Mouse (Mus musculus) 3134 (cell line): ENCODE measurements around the gene Bloc1s5.
"Not testable (repeated sequence)": the region's sequence is repeated elsewhere in the genome, so short reads cannot be mapped to it uniquely, and the experiment has no call there.

ENCODE experiments used
- DNase-seq: peaks from one replicate; pipeline ENCODE4 v3.0.0-alpha.2; 2011; ENCODE audit warnings: low spot score; ENCODE audit not compliant: insufficient read length; ENCODE audit errors: extremely low read depth

Bloc1s5 gene

DNA sequence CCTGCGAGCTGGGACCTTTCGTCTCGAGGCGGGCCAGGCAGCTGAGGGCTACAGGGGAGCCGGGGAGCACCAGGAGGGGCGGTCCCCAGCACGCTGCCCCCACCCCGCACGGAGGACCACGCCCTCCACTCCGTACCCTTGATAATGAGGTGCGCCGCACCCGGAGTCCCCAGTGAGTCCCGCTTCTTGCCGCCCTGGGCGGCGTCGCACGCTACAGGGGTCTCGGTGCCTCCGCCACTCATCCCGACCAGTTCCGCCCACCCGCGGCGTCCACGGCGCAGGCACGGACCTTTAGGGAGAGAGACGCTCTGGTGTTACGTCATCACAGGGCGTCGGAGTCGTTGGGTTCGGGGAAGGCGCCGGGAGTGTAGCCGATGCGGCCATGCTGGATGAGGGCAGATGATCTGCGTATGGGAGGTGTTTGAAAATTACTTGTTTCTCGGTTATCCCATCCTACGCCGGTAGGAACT lies at the start of gene Bloc1s5:
Gene Bloc1s5 (minus strand): TSS at position 310 of the 470 bp plus-strand sequence.
- DNase-seq: peak; percentile 88

DNA sequence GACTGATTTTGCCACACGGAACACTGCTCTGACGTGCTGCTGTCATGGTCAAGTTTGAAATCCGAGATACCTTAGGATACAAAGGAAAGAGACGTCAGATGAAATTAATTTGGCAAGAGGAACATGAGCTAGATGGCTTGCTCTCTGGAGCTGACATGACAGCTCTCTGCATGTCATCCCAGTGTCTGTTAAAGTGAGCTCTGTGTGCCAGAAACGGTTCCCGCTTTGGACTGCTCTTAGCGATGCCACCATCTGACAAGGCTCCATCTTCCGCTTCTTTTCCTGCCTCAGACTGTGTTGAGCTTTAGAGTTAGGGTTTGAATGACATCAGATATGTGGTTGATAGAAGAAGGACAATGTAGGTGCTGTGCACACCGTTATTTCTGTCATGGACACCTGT lies 37.4 kb upstream of the Bloc1s5 start:
- no peak for DNase-seq

DNA sequence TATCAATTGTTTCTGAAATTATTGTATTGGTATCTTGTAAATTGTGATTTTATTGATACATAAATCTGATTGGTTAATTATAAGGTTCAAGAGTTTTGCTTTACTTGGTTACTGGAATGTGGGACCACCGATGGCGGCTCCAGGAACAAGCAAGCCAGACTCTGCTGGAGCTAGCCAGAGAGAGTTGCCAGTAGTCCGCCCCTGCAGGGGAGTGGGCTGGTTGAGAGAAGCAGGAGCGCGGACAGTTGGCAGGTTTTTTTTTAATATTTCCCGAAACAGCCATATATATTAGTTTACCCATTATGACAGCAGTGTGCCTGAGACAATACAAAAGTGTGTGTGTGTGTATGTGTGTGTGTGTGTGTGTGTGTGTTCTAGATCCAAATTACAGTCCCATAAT lies 36.5 kb upstream of the Bloc1s5 start:
- DNase-seq: not testable (repeated sequence)

DNA sequence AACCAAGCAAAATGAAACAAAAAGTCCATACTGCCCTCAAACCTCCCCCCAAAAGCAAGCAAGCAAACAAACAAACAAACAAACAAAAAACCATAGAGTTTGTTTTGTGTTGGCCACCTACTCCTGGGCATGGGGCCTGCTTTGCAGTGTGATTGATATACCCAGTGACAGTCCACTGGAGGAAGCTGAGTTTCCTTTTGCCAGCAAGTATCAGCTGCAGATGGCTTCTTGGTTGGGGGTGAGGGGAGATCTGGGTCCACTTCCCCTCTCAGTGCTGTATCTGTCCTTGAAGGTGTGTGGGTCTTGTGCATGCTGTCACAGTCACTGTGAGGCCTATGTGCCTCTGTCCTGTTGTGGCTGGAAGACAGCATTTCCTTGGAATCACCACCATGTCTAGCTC lies 35.1 kb upstream of the Bloc1s5 start:
- DNase-seq: no peak

DNA sequence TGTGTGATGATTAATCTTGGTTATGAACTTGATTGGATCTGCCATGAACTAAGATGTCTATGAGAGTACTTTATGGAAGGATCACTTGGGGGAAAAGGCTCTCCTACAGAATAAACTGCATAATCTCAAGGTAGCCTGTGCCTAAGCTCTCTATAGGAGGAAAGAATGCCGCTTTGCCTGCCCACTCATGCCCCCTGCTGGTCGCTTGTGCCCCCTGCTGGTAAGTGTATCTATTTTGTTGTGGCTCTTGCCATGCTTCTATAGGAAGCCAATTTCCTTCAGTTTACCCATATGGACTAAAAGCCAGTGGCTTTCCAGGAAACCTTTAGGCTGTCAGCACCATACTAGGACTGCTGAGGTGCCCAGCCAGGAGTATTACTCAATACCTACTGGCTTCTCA lies 33.6 kb upstream of the Bloc1s5 start:
- no peak for DNase-seq

DNA sequence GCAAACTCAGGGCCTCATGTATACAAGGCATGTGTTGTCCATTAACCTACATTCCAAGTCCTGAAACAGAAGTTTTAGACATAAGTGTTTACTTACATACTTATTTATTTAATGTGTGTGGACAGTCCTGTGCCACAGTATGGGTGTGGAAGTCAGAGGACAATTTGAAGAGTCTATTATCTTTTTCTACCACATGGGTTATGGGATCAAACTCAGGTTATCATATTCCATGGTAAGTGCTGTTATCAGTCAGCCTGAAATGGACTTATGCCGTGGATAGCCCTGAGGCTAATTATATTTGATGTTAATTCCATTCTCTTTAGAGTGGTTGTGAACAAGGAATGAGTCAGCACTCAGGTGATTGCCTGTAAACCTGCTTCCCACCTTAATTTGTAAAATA lies 29.8 kb upstream of the Bloc1s5 start:
- DNase-seq: no peak

DNA sequence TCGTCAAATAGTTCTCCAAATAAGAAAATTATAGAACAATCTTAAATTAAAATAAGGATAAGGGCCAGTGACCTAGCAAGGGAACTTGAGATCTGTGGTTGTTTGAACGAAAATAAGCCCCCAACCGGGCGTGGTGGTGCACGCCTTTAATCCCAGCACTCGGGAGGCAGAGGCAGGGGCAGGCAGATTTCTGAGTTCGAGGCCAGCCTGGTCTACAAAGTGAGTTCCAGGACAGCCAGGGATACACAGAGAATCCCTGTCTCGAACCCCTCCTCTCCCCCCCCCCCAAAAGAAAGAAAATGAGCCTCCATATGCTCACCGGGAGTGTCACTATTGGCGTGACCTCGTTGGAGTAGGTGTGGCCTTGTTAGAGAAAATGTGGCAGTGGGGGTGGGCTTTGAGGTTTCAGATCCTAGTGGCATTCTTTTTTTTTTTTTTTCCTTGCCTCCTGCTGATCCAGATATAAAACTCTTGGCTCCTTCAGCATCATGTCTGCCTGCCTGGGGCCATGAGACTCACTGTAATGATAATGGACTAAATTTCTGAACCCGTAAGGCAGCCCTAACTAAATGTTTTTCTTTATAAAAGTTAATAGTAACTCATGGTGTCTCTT lies 24.7 kb upstream of the Bloc1s5 start:
- DNase-seq: no peak

DNA sequence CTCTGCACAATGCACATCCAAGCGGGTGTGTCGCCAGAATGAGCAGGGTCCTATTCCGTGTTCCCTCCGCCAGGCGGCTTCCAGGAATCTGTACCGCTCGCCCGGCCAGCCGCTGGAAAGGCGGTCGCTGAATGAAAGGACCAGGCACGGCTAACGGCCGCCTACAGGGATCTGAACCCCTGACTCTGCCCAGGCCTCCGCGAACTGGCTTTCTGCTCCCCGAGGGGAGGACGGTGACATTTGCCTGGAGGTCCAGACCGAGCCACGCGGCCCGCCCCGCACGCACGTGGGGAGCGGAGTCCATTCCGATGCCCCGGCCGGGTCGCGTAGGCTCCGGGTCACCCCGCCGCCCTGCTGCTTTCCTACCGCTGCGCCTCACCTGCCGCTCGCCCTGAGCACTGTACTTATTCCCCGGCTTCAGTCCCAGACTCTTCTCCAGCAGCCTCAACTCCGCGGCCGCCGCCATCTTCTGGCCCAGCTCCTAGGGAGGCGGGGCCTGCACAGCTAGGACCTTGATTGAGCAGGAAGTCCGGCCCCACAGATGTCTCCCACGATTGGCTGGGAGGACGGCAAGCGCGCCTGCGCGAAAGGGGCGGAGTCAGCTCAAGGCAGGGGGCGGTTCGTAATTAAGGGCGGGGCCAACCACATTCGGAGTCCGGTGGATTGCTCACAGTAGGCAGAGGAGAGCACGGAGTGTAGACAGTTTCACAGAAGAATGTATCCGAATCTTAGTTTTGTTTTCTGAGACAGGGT lies 23.8 kb upstream of the Bloc1s5 start, which contains the start of gene Eef1e1:
Gene Eef1e1 (minus strand): TSS at position 531 of the 753 bp plus-strand sequence.
- DNase-seq: peak; percentile 96

DNA sequence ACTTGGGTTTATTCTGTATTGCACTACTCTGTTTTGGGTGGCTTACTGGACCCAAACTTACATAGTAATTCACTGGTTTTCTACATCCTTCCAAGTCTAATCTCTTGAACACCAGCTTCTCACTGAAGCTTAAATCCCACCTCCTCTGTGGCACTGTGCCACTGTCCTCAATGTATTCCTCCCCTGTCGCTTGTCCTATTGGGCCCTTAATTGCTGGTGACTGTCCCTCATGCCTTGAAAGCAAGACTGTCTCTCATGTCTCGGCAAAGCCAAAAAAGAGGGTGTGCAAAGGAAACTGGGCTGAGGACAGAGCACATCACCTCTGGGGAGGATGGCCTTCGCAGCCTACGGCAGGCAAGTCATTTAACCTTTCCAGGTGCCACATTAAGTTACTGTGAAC lies 23.0 kb upstream of the Bloc1s5 start:
- no peak for DNase-seq

DNA sequence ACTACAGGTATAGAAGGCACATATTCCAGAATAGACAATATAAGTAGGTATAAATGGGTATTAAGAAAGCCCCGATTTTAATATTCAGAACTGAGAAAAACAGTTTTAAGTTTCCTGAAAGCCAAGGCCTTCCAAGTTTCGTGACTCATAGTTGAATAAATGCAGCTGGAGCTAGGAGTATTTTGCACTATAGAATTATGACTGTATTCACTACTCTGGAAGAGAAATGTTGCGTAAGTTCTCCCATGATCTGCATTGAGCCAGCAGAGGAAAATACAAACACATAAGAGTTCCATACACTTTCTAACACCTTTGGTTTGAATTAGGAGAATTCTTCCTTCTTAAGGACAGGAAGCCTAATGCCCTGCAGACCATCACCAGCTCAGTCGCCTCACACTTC lies 15.4 kb upstream of the Bloc1s5 start:
- no peak for DNase-seq

DNA sequence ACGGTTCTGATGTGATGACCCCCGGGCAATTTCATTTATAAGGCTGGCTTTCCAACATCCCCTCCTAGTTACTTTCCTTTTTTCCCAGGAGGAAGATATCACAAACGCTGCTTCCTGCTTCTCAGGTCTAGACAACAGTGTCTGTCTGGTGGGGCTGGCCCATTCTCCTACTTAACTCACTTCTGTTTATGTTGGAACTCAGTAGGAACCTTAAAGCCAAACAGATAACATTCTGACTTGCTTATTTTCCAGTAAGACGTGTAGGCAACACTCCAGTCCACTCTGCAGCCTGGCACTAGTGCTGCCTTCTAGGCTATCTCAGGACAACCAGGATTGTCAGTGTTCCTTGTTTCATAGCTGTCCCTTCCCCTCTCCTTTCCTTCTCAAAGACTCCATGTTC lies 14.2 kb upstream of the Bloc1s5 start:
- DNase-seq: no peak

DNA sequence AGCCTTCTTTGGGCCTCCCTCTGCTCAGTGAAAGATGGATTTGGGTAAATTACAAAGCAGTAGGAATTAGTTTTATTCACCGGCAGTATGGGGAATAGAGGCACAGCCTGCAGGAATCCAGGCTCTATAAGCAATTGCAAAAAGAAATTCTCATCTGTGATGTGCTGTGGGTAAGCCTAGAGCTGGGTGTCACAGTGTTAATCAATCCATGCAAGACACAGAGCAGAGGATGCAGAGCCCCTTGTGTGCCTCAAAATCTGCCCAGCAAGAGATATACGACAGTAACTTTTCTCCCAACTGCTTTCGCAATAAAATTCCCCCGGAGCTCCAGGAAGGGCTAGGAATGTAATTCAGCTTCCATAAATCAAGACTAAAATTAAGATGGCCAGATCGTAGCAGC lies 6.5 kb upstream of the Bloc1s5 start:
- no peak for DNase-seq

DNA sequence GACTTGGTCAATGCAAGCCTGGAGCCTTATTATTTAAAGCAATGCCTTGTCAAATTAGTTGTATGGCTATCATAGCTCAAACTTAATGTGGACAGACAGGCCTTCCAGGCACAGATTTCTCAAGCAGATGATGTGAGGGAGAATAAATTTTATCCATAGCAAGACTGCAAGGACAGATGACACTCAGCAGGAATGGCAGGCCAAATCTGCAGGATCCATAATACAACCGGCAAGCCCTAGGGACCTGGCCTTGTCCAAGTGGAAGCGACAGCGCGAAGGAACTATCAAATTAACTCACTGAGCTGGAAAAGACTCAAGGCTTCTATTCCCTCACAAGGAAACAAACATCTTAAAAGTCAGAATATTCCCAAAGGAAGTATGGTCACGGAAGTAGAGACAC lies 6.1 kb upstream of the Bloc1s5 start:
- no peak for DNase-seq

DNA sequence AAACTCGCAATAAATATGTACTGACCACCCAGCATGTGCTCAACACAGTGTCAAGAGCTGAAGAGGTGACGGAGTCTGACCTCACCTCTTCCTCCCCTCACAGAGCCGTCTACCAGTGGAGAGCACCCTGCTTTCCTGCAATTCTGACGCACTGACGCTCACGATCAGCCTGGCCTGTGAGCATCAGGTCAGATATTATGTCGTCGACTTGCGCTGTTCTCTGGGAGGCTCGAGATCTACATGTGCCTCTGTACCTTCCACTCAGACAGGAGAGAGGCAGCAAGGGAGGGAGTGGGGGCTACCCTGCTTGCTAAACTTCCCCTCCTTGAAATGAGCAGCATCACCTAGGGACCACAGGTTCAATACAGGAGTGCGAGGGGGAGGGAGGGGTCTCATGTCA lies 3.8 kb upstream of the Bloc1s5 start:
- no peak for DNase-seq

DNA sequence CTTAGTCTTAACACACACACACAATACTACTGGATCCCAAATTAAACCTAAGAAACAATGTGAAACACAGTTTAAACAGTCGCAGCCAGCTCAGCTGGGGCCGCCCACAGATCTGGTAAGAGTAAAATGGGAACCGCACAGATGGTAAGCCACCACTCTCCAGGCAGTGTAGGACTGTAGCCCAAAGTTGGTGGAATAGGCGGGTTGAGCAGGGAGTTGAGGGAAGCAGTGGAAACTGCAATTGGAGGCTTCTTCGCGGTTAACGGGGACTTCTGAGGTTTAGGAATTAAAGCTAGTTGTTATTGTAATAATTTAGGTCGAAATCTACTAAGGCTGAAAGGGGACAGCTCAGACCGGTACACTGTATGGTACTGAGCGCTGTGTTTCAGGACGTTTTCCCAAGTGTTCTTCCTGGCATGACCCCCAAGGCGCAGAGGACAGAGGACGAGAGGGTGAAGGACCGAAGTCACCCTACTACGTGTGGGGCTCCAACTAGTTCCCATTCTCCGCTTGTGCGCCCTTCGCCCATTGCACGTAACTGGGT lies 581 bp downstream of the Bloc1s5 start:
- DNase-seq: no peak

DNA sequence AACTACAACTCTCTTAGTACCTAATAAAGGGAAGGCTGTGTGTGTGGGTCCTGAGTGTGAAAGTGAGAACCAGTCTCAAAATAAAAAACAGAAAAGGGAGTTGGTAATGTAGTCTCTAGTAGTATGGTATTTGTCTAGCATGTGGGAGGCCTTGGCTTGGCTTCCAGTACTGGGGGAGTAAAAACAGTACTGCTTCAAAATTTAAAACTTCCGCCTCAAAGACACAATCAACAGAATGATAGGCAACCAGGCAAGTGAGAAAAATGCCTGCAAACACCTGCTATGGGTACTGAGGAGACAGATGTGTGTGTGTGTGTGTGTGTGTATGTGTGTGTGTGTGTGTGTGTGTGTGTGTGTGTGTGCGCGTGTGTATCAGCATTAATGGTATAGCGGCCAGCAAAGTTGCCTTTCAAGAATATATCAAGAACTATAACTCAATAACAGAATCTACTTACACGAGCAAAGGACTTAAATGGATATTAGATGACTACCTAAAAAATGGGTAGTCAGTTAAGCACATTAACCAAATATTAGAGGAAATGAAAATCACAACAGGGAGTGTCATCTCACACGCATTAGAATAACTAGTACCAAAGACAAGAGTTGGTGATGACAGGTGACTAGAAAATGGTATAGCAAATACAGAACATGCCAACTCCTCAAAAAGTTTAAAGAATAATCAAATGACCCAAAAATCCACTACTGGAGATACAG lies 1.5 kb downstream of the Bloc1s5 start:
- no peak for DNase-seq

DNA sequence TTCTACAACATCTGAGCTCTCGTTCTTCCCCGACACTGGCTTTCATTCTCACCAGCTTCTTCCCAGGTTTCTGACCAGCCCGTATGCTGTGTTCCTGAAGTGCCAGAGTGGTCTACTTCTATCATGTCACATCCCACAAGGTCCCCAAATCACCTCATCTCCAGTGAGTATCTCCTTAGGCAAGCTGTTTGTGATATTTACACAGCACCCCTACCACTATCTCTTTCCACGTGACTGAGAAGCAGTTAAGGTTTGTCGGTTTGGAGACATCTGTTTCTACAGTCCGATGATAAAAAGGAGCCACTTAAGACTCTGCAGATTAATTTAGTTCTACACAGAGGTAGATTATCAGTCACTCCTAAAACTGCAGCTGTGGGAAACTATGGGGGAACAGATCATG lies 2.4 kb downstream of the Bloc1s5 start:
- DNase-seq: no peak

DNA sequence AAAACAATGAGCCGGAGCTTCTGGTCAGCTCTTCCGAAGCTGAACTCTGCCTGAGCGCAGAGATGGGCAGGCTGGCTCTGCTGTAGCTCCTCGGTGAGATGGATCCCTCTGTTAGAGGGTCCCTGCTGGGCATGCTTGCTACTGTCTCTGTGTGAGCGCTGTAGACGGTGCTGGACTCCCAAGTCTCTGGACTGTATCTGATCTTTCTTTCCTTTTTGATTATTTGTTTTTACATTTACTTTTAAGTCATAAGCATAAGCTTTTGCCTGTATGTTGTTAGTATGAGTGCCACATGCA lies 8.7 kb downstream of the Bloc1s5 start:
- no peak for DNase-seq

DNA sequence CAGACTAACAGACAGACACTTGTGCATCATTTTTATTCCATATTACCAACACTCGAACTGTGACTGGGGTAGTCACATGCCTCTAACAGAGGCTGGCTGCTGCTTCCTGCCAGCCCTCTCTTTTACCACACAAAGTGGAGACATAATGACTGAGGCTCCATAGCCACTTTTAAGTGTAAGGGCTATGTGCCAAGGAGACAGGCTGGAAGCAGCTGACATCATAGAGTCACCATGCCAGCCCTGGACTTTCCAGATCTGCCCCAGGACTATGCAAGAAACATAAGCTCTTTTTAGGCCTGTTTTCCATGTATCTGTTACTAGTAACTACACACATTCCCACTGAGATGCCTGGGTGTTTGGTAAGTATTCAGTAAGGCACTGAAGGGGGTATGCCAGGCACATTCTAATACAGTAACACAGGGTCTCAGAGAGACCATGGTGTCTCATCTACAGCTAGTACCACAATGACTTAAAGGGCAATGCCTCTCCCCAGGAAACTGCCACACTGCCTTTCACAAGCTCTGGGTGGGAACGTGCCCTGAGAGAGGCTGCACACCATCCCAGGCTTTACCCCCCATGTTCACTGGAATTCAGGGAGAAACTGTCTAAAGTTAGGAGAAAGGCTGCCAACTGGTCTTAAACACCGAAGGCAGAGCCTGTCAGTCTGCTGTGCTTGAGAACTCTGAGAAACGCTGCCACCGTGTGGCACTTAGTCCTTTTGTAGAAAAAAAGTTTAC lies 9.2 kb downstream of the Bloc1s5 start:
- DNase-seq: no peak

DNA sequence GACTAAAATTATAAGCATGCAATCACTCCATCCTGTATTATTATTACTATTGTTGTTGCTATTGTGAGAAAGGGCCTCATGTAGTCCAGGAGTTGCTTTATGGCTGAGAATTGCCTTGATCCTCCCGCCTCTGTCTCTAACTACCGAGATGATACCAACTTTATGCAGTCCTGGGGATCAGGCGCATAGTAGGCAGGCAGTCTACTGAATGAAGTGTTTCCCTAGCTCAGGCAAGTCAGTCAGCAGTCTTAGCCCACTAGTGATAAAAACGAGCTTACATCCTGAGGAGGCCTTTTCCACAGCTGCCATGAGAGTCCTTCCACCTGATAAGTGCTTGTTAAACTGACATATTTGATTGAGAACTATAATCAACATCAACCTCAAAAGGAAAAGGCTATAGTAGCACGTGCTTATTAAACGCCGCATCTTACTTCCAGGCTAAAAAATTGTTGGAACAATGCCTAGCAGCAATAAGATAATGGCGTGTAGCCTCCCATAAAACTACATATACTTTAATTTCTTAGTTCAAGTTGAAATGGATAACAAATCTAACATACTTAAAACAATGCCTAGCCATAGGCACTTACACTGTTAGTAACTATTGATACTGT lies 10.5 kb downstream of the Bloc1s5 start:
- DNase-seq: no peak

DNA sequence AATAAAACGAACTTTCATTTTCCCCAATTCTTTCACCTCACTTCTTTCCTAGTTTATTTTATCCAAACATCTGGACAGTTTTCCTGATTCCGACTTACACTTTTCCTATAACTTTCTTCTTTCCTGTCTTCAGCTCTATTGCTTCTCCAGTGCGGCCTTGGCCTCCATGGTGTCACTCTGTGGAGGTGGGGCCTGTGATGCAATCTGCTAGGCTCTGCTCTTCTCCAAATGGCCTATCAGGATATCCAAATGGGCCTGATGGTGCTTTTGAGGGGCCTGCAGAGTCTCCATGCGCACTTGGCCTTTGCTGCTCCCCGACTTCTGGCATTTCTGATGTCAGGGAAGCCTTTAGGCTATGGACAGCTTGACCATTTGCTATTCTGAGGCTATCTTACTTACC lies 11.6 kb downstream of the Bloc1s5 start:
- DNase-seq: no peak
